Mouse (Mus musculus): Measurements from ENCODE around the gene Tbcd. TPM values are rescaled to one million over a fixed set of nuclear protein-coding genes. Genes with fewer than 3 reads are reported as not detected.

The Tbcd gene
- total RNA-seq (2017), result 23.1 to 29.1 TPM (median 26.4 TPM) in 3 replicates

GRCm38 (mm10) chr11:121451753-121452635 is at the start of gene Tbcd:
Gene Tbcd, plus strand, starts transcription at chr11:121451949.
- peak; percentile 97 for ATAC-seq (replicated peaks; ENCODE audit: insufficient number of reproducible peaks, low FRiP score, low TSS enrichment, poor library complexity, severe bottlenecking)

- no peak for ATAC-seq (replicated peaks; ENCODE audit: insufficient number of reproducible peaks, low FRiP score, low TSS enrichment, poor library complexity, severe bottlenecking)
Measured at GRCm38 (mm10) chr11:121407366-121408155, 44.2 kb upstream of the Tbcd start.

GRCm38 (mm10) chr11:121414762-121415161 is 37.0 kb upstream of the Tbcd start:
- ATAC-seq (replicated peaks; ENCODE audit: insufficient number of reproducible peaks, low FRiP score, low TSS enrichment, poor library complexity, severe bottlenecking), result no peak

GRCm38 (mm10) chr11:121415351-121415750 is 36.4 kb upstream of the Tbcd start:
- ATAC-seq (replicated peaks; ENCODE audit: insufficient number of reproducible peaks, low FRiP score, low TSS enrichment, poor library complexity, severe bottlenecking), result no peak

- no peak for ATAC-seq (replicated peaks; ENCODE audit: insufficient number of reproducible peaks, low FRiP score, low TSS enrichment, poor library complexity, severe bottlenecking)
Measured at GRCm38 (mm10) chr11:121417971-121418370, 33.8 kb upstream of the Tbcd start.

GRCm38 (mm10) chr11:121418932-121419331 is 32.8 kb upstream of the Tbcd start:
- ATAC-seq (replicated peaks; ENCODE audit: insufficient number of reproducible peaks, low FRiP score, low TSS enrichment, poor library complexity, severe bottlenecking), result no peak

GRCm38 (mm10) chr11:121420379-121420778 is 31.4 kb upstream of the Tbcd start:
- no peak for ATAC-seq (replicated peaks; ENCODE audit: insufficient number of reproducible peaks, low FRiP score, low TSS enrichment, poor library complexity, severe bottlenecking)

- ATAC-seq (replicated peaks; ENCODE audit: insufficient number of reproducible peaks, low FRiP score, low TSS enrichment, poor library complexity, severe bottlenecking), result peak; percentile 100
Measured at GRCm38 (mm10) chr11:121420830-121421552, 30.8 kb upstream of the Tbcd start, which contains the start of gene Fn3krp. Gene Fn3krp, plus strand, starts transcription at chr11:121421401.

- peak; percentile 52; the same call in 1 of the 2 replicates for ATAC-seq (replicated peaks; ENCODE audit: insufficient number of reproducible peaks, low FRiP score, low TSS enrichment, poor library complexity, severe bottlenecking)
Measured at GRCm38 (mm10) chr11:121421553-121422173, 30.1 kb upstream of the Tbcd start.

- ATAC-seq (replicated peaks; ENCODE audit: insufficient number of reproducible peaks, low FRiP score, low TSS enrichment, poor library complexity, severe bottlenecking), result no peak
Measured at GRCm38 (mm10) chr11:121433397-121433796, 18.4 kb upstream of the Tbcd start.

GRCm38 (mm10) chr11:121434156-121435155 is 17.3 kb upstream of the Tbcd start, which contains the start of gene Fn3k:
Gene Fn3k, plus strand, starts transcription at chr11:121434913.
- peak; percentile 93 for ATAC-seq (replicated peaks; ENCODE audit: insufficient number of reproducible peaks, low FRiP score, low TSS enrichment, poor library complexity, severe bottlenecking)

- no peak for ATAC-seq (replicated peaks; ENCODE audit: insufficient number of reproducible peaks, low FRiP score, low TSS enrichment, poor library complexity, severe bottlenecking)
Measured at GRCm38 (mm10) chr11:121437236-121437635, 14.5 kb upstream of the Tbcd start.

GRCm38 (mm10) chr11:121439686-121440292 is 12.0 kb upstream of the Tbcd start:
- ATAC-seq (replicated peaks; ENCODE audit: insufficient number of reproducible peaks, low FRiP score, low TSS enrichment, poor library complexity, severe bottlenecking), result no peak

- no peak for ATAC-seq (replicated peaks; ENCODE audit: insufficient number of reproducible peaks, low FRiP score, low TSS enrichment, poor library complexity, severe bottlenecking)
Measured at GRCm38 (mm10) chr11:121441653-121442052, 10.1 kb upstream of the Tbcd start.

GRCm38 (mm10) chr11:121442076-121442475 is 9.7 kb upstream of the Tbcd start:
- ATAC-seq (replicated peaks; ENCODE audit: insufficient number of reproducible peaks, low FRiP score, low TSS enrichment, poor library complexity, severe bottlenecking), result no peak

- ATAC-seq (replicated peaks; ENCODE audit: insufficient number of reproducible peaks, low FRiP score, low TSS enrichment, poor library complexity, severe bottlenecking), result no peak; the same call in 1 of the 2 replicates
Measured at GRCm38 (mm10) chr11:121451216-121451726, 478 bp upstream of the Tbcd start.

GRCm38 (mm10) chr11:121457874-121458273 is 6.1 kb downstream of the Tbcd start:
- no peak for ATAC-seq (replicated peaks; ENCODE audit: insufficient number of reproducible peaks, low FRiP score, low TSS enrichment, poor library complexity, severe bottlenecking)

Data from monocyte, adult 5-6 weeks (primary cell).